Mouse (Mus musculus) myocyte (in vitro differentiated cells): Measurements from ENCODE around the gene Ccdc153.

ENCODE experiments used
- CEBPB ChIP-seq: IDR thresholded peaks from 2 replicates; pipeline ENCODE4 v1.6.1; 2011; ENCODE audit warnings: mild to moderate bottlenecking, moderate library complexity; ENCODE audit not compliant: poor library complexity, insufficient read depth, severe bottlenecking
- E2F4 ChIP-seq: IDR thresholded peaks from one replicate; pipeline ENCODE4 v1.6.1; 2011; ENCODE audit warnings: mild to moderate bottlenecking, control low read depth, moderate library complexity; ENCODE audit not compliant: insufficient read depth
- MYOD1 ChIP-seq, 3 experiments: IDR thresholded peaks; one replicate each; pipeline ENCODE4 v1.6.1; 2011; ENCODE audit warnings: control low read depth in 2 of 3, low read depth in 2 of 3, mild to moderate bottlenecking in 2 of 3, moderate library complexity in 1 of 3; ENCODE audit not compliant: insufficient read length in 2 of 3, control insufficient read depth in 1 of 3
- MYOG ChIP-seq, 3 experiments: IDR thresholded peaks; one replicate each; pipeline ENCODE4 v1.6.1; 2011; ENCODE audit warnings: control low read depth in 2 of 3, low read depth in 2 of 3, mild to moderate bottlenecking in 2 of 3; ENCODE audit not compliant: insufficient read length in 2 of 3, control insufficient read depth in 1 of 3, insufficient read depth in 1 of 3
- POLR2A ChIP-seq: IDR thresholded peaks from one replicate; pipeline ENCODE4 v1.6.1; 2011; ENCODE audit warnings: low read depth, mild to moderate bottlenecking, control low read depth, moderate library complexity; ENCODE audit not compliant: insufficient read length
- POLR2AphosphoS2 ChIP-seq: IDR thresholded peaks from one replicate; pipeline ENCODE4 v1.6.1; 2011; ENCODE audit warnings: low read depth, control low read depth; ENCODE audit not compliant: insufficient read length
- REST ChIP-seq: IDR thresholded peaks from one replicate; pipeline ENCODE4 v1.6.1; 2011; ENCODE audit warnings: mild to moderate bottlenecking, control low read depth, moderate library complexity; ENCODE audit not compliant: insufficient read depth, insufficient read length
- TCF12 ChIP-seq: IDR thresholded peaks from one replicate; pipeline ENCODE4 v1.6.1; 2011; ENCODE audit warnings: mild to moderate bottlenecking, control low read depth; ENCODE audit not compliant: poor library complexity, insufficient read depth, severe bottlenecking

DNA sequence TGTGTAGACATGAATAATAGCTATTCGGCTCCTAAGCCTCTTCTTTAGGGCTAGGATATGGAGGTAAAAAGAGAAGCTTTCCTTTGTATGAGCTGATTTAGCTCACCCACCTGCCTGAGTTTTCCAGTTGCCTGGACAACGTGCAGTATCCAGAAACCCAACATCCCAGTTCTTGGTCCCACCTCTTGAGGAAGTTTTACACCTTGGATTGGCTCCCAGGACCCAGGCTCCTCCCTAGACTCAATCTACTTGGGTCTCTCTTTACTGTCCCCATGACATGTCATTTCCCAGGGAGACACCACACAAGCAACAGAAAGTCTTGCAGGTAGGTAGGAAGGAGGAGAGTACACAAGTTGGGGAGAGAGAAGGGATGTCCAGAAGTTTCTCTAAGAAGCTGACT is at the start of gene Ccdc153:
- TF ChIP-seq TCF12: no peak
- TF ChIP-seq MYOD1 (IDR thresholded peaks at IDR 0.05; ENCODE audit: control insufficient read depth in 1 of 3, insufficient read length in 2 of 3, low read depth in 2 of 3): no peak
- no peak for TF ChIP-seq POLR2A
- no peak for TF ChIP-seq E2F4
- TF ChIP-seq CEBPB: no peak
- no peak for TF ChIP-seq MYOG (IDR thresholded peaks at IDR 0.05; ENCODE audit: control insufficient read depth in 1 of 3, insufficient read depth in 1 of 3, insufficient read length in 2 of 3, low read depth in 2 of 3)
- TF ChIP-seq POLR2AphosphoS2: no peak
- TF ChIP-seq REST: no peak
